Mouse (Mus musculus): ENCODE data around the gene Metap1d. TPM values are rescaled to one million over a fixed set of nuclear protein-coding genes. Genes with fewer than 3 reads are reported as not detected.

Gene Metap1d
- not detected in 2 replicates for polyA plus RNA-seq (2012; ENCODE audit: insufficient read depth, insufficient read length, low replicate concordance, missing spikeins)

- peak within 1 kb of the TSS; percentile 59 for H3K27ac ChIP-seq (ENCODE audit: insufficient read depth, low read depth, low read length)
Measured at GRCm38 (mm10) chr2:71453161-71453916, at the start of gene Metap1d. TSS of gene Metap1d (plus strand) at chr2:71453276.

GRCm38 (mm10) chr2:71405613-71406012 is 47.5 kb upstream of the Metap1d start:
- TF ChIP-seq CTCF (IDR thresholded peaks at IDR 0.05; ENCODE audit: insufficient read depth, low read depth, low read length) (no peak), POLR2A (IDR thresholded peaks at IDR 0.05; ENCODE audit: insufficient read depth, low read depth, low read length) (no peak)

More at GRCm38 (mm10) chr2:71453161-71453916, at the start of gene Metap1d:
- under 1% methylated on average over 61 of the region's 61 CpGs for WGBS
- Histone ChIP-seq H3K4me1 (ENCODE audit: control insufficient read depth, insufficient read depth, low read length) (peaks cover 2% of the 10 kb centered on the region; the same call in 1 of the 2 replicates), H3K4me3 (ENCODE audit: insufficient read depth, low read depth, low read length) (peak within 1 kb of the TSS; percentile 73)
- TF ChIP-seq POLR2A (IDR thresholded peaks at IDR 0.05; ENCODE audit: insufficient read depth, low read depth, low read length): peak; percentile 86
- TF ChIP-seq CTCF (IDR thresholded peaks at IDR 0.05; ENCODE audit: insufficient read depth, low read depth, low read length): peak; percentile 16; the same call in 1 of the 2 replicates

GRCm38 (mm10) chr2:71418760-71419280 is 34.3 kb upstream of the Metap1d start:
- Histone ChIP-seq H3K27ac (ENCODE audit: insufficient read depth, low read depth, low read length) (no peak overlapping the region), H3K4me3 (ENCODE audit: insufficient read depth, low read depth, low read length) (no peak overlapping the region), H3K4me1 (ENCODE audit: control insufficient read depth, insufficient read depth, low read length) (no peaks in the 10 kb centered on the region)
- WGBS: 59% methylated on average over 3 of the region's 3 CpGs
- TF ChIP-seq POLR2A (IDR thresholded peaks at IDR 0.05; ENCODE audit: insufficient read depth, low read depth, low read length) (no peak), CTCF (IDR thresholded peaks at IDR 0.05; ENCODE audit: insufficient read depth, low read depth, low read length) (no peak)

More at GRCm38 (mm10) chr2:71405613-71406012, 47.5 kb upstream of the Metap1d start:
- no peaks in the 10 kb centered on the region for H3K4me1 ChIP-seq (ENCODE audit: control insufficient read depth, insufficient read depth, low read length)
- no peak overlapping the region for H3K27ac ChIP-seq (ENCODE audit: insufficient read depth, low read depth, low read length)
- 92% methylated on average over 1 of the region's 1 CpGs for whole genome bisulfite sequencing
- no peak overlapping the region for H3K4me3 ChIP-seq (ENCODE audit: insufficient read depth, low read depth, low read length)

GRCm38 (mm10) chr2:71419408-71419807 is 33.7 kb upstream of the Metap1d start:
- TF ChIP-seq CTCF (IDR thresholded peaks at IDR 0.05; ENCODE audit: insufficient read depth, low read depth, low read length) (no peak), POLR2A (IDR thresholded peaks at IDR 0.05; ENCODE audit: insufficient read depth, low read depth, low read length) (no peak)
- H3K27ac ChIP-seq (ENCODE audit: insufficient read depth, low read depth, low read length): no peak overlapping the region
- no peak overlapping the region for H3K4me3 ChIP-seq (ENCODE audit: insufficient read depth, low read depth, low read length)
- no peaks in the 10 kb centered on the region for H3K4me1 ChIP-seq (ENCODE audit: control insufficient read depth, insufficient read depth, low read length)
- 67% methylated on average over 3 of the region's 3 CpGs for WGBS

- H3K4me1 ChIP-seq (ENCODE audit: control insufficient read depth, insufficient read depth, low read length): no peaks in the 10 kb centered on the region
- TF ChIP-seq CTCF (IDR thresholded peaks at IDR 0.05; ENCODE audit: insufficient read depth, low read depth, low read length) (no peak), POLR2A (IDR thresholded peaks at IDR 0.05; ENCODE audit: insufficient read depth, low read depth, low read length) (no peak)
- H3K4me3 ChIP-seq (ENCODE audit: insufficient read depth, low read depth, low read length): no peak overlapping the region
- H3K27ac ChIP-seq (ENCODE audit: insufficient read depth, low read depth, low read length): no peak overlapping the region
- 39% methylated on average over 9 of the region's 9 CpGs for WGBS
Measured at GRCm38 (mm10) chr2:71420895-71421425, 32.1 kb upstream of the Metap1d start.

GRCm38 (mm10) chr2:71424545-71424944 is 28.5 kb upstream of the Metap1d start:
- TF ChIP-seq CTCF (IDR thresholded peaks at IDR 0.05; ENCODE audit: insufficient read depth, low read depth, low read length): no peak
- TF ChIP-seq POLR2A (IDR thresholded peaks at IDR 0.05; ENCODE audit: insufficient read depth, low read depth, low read length): no peak
- 64% methylated on average over 4 of the region's 4 CpGs for WGBS
- H3K27ac ChIP-seq (ENCODE audit: insufficient read depth, low read depth, low read length): no peak overlapping the region

GRCm38 (mm10) chr2:71435440-71435839 is 17.6 kb upstream of the Metap1d start:
- TF ChIP-seq POLR2A (IDR thresholded peaks at IDR 0.05; ENCODE audit: insufficient read depth, low read depth, low read length): no peak
- TF ChIP-seq CTCF (IDR thresholded peaks at IDR 0.05; ENCODE audit: insufficient read depth, low read depth, low read length): no peak
- Histone ChIP-seq H3K4me1 (ENCODE audit: control insufficient read depth, insufficient read depth, low read length) (no peaks in the 10 kb centered on the region), H3K27ac (ENCODE audit: insufficient read depth, low read depth, low read length) (no peak overlapping the region), H3K4me3 (ENCODE audit: insufficient read depth, low read depth, low read length) (no peak overlapping the region)
- WGBS: 95% methylated on average over 4 of the region's 4 CpGs

More at GRCm38 (mm10) chr2:71424545-71424944, 28.5 kb upstream of the Metap1d start:
- H3K4me1 ChIP-seq (ENCODE audit: control insufficient read depth, insufficient read depth, low read length): no peaks in the 10 kb centered on the region
- no peak overlapping the region for H3K4me3 ChIP-seq (ENCODE audit: insufficient read depth, low read depth, low read length)

- H3K4me1 ChIP-seq (ENCODE audit: control insufficient read depth, insufficient read depth, low read length): no peaks in the 10 kb centered on the region
- TF ChIP-seq POLR2A (IDR thresholded peaks at IDR 0.05; ENCODE audit: insufficient read depth, low read depth, low read length): no peak
- TF ChIP-seq CTCF (IDR thresholded peaks at IDR 0.05; ENCODE audit: insufficient read depth, low read depth, low read length): no peak
- WGBS: 64% methylated on average over 2 of the region's 2 CpGs
Measured at GRCm38 (mm10) chr2:71443376-71443775, 9.7 kb upstream of the Metap1d start.

More at GRCm38 (mm10) chr2:71443376-71443775, 9.7 kb upstream of the Metap1d start:
- Histone ChIP-seq H3K27ac (ENCODE audit: insufficient read depth, low read depth, low read length) (no peak overlapping the region), H3K4me3 (ENCODE audit: insufficient read depth, low read depth, low read length) (no peak overlapping the region)

Data from olfactory bulb, adult 2 months (tissue).